Mouse (Mus musculus) neural tube, embryonic 10.5 days (tissue): ENCODE data around the gene Rnaseh2b.

Experiments used
- DNase-seq: peaks from one replicate; pipeline ENCODE4 v3.0.0-alpha.2; 2017; ENCODE audit warnings: low spot score; ENCODE audit errors: extremely low spot score

Gene Rnaseh2b

DNA sequence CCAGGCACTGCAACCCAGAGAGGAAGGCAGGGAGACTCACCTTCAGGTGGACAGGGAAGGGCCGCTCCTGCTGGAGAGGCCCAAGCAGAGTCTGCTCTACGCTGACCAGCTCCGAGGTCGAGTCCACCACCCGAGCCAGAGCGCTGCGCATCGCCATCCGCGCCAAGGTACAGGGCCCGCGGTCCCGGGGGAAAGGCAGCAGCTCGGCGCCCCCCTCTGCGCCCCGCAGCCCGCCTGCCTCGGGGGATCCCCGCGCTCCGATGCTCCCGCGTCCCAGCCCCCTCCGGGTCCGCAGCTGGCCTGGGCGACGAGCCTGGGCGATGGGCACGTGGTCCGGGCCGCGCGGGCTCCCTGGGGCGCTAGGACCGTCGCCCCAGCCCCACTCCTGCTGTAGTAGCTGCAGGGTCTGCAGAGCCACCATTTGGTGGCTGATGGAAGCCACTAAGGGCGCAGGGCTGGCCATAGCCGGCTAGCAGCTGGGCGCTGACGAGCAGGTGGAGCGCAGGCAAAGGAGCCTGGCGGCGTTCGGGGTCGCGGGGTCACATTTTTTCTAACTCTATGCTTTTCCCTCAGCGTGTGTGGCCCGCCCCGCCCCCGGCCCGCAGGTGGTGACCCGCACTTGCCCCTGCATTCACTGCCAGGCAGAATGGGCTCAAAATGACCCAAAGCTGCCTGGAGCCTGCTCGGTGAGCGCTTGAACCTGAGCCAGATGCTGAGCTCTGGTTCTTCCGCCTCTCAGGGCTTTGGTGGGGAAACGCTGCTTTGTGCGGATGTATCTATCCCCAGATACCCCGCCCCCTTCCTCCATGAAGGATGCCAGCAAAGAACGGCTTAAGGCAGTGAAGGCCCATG is at the start of gene Rnaseh2b, which contains the start of gene Dleu7:
Gene Rnaseh2b, plus strand, starts transcription at position 102 of the 852 bp plus-strand sequence.
Gene Dleu7, minus strand, starts transcription at position 560 of the 852 bp plus-strand sequence.
- peak; percentile 84 for DNase-seq

DNA sequence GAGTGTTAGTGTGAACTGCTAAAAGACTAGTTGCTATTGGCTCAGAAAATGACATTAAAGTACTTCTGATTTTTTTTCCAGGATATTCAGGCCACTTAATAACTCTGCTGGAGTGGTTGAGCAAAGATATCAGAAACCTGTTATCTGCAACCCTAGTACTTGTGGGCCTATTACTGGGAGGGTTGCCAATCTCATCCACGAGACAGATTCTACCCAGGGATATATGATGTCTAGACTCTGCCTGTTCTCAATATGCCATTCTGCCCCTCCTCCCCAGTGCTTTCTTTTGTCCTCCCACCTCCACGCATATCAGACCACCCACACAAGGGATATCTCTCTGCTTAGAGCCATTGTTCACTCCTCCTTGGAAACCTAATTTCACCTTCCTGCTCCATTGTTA is 48.9 kb upstream of the Rnaseh2b start:
- DNase-seq = no peak

DNA sequence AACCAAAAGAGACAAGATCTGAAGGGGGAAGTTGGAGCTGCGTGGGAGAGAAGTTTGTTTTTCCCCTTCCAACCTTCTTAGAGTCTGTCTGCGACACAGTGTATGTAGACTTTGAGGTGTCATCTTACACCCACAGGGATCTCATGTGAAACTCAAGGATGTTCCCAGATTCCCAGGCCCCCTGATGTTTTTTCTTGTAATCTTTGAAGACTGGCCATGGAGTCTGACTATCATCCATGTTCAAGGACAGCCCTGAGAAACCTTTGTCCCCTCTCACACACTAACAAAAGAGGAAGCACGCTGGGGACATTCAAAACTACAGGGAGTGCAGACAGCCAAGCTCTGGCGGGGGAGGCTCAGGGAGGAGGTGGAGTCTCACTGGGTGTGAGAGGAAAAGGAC is 46.8 kb upstream of the Rnaseh2b start:
- DNase-seq = no peak

DNA sequence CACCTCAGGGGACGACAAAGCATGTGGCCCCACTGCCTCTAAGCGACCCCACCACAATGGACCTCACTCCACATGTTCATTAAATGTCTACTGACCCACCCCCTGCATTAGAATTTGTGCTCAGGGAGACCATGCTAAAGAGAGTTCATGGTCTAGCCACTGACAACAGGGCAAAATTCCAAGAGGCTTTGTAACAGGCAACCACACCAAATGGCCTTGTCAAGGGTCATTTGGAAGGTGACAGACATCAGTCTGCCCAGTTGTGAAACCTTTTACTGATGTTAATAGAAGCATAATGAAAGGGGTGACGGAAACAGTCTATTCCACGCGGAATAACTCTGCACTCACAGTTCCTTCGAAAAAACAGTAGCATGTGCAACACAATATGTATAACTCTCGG is 44.0 kb upstream of the Rnaseh2b start:
- DNase-seq = no peak

DNA sequence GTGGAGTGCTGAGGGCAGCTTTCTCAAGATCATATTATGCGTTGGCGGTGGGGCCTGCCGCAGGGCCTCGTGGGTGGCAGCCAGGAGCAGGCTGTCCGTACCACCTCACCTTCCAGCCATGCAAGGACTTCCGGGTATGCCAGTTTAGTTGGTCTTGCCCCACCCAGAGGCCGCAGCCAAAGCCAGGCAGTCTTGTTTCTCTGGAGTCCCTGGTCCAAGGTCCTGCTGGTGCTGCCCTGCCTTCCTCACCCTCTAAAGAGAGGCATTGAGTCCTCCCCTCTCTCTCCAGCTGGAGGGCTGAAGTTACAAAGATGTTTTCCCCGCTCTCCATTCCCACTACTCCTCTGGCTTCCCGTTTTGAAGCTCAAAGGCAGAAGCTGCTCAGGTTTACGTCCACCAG is 43.6 kb upstream of the Rnaseh2b start:
- no peak for DNase-seq

DNA sequence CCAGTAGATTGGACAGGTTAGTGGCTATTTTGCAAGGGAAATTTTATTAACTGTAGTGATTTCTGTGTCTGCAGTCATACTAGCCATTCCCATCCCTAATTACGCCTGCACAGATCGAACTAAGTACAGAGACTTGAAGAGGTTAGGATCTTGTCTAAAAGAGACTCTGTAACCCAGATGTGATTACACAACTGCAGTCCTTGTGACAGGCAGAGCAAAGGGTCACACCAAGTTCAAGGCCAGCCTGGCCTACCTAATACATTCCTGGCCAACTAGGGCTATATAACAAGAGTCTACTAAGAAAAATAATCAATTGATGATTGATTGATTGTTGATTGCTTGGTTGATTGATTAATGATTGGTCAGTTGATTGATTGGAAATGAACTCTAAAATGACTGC is 43.1 kb upstream of the Rnaseh2b start:
- no peak for DNase-seq

DNA sequence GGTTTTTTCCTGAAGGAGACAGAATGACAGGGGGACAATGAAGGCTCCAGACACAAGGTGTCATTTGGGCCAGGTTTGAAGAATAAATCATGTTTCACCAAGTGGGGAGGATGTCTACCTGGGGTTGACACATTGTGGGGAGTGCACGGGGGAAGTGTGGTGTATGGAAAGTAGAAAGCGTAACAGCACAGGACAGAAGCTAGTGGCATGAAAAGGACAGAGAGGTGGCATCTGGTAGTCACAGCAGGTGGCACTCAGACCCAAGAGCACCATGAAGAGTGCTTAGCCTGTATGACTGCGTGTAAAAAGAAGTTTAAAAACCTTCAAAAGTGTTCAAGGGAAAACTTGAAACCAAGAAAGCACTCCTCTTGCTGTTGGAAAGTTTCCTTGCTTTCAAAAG is 42.3 kb upstream of the Rnaseh2b start:
- no peak for DNase-seq

DNA sequence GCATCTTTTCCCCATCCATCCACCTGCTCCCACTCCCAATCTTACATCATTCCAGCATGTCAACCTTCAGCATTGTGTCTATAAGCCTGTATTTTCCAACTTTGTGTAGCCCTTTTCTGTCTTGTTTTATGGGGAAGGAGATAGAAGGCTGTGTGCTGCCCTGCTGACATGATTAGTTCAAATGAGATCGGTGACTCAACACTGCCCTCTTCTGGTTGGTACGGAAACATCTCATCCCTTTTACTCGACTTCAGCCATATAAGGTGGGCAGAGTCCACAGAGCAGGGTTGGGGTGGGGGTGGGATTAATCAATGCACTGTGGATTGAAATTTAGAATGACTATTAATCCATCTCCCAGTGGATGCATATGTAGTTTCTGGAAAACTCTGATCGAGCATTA is 40.4 kb upstream of the Rnaseh2b start:
- DNase-seq = peak; percentile 62

DNA sequence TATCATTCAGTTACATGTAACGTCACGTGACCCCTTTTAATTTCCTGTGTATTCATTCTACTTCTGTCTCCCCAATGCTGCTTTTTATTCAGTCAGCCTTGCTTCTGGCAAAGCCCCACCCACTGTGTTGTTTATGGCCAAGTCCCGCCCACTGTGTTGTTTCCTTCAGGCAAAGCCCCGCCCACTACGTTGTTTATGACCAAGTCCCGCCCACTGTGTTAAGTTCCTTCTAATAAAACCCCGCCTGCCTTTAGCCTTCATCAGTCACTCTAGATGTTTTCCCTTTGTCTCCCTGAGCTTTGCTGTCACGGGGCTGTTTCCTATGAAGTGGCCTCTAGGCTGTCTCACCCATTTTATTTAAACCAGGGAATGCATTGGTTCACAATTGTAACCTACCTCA is 38.0 kb upstream of the Rnaseh2b start:
- no peak for DNase-seq

DNA sequence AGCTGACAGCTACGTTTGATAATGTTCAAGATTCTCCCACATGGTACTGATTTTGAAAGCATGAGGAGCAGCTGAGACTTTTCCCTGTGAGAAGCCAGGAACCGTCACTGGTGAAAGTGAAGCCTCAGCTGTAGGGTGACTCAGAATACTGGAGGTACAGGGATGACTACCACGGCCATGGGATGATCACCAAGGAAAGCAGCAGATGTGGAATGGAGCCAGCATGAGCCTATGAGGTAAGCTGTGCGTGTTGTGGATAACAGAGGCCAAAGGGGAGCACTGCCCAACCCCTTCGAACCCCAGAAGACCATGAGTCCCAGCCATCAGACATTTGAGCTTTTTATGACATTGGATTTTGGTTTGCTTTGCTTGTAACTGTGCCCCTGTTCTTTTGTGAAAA is 36.3 kb upstream of the Rnaseh2b start:
- no peak for DNase-seq

DNA sequence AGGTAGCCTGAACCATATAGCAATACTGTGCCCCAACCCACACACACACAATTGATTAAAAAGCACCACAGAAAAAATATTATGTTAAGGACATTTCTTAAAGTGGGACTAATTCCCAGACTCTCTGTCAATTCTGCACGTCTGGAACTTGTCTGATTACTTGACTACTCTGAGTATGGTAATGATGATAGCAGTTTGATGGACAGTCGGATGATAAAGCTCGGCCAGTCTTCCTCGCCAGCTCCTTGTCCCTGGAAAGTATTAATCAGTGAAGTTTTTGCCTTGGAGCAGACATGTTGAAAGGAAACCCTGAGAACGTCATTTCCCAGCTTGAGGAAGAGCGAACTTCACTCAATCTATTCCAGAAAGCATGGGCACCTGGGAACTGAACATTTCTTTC is 34.3 kb upstream of the Rnaseh2b start:
- DNase-seq = no peak

DNA sequence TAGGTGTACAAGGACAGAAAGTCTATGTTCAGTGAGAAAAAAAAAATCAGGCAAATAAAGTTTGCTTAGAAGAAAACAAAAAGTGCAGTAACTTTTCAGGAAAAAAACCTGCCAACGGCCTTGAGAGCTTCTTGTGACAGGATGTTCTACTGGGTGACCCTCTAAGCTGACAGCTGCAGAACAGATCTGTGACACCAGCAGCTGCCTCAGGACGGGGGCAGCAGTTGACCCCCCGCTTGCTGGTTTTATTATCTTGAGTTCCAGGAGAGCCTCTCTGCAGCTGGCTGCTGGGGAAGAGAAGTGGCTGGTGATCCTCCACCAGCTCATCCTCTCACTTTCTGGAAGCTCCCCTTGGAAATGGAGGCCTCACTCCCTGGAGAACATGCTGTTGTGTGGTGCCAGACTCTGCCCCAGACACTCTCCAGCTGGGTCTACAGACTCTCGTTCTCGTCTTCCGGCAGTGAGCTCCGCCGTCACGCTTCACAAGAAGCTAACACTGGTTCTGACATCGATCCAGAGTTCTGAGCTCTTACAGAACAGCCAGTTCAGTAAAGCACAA is 33.3 kb upstream of the Rnaseh2b start:
- DNase-seq = no peak

DNA sequence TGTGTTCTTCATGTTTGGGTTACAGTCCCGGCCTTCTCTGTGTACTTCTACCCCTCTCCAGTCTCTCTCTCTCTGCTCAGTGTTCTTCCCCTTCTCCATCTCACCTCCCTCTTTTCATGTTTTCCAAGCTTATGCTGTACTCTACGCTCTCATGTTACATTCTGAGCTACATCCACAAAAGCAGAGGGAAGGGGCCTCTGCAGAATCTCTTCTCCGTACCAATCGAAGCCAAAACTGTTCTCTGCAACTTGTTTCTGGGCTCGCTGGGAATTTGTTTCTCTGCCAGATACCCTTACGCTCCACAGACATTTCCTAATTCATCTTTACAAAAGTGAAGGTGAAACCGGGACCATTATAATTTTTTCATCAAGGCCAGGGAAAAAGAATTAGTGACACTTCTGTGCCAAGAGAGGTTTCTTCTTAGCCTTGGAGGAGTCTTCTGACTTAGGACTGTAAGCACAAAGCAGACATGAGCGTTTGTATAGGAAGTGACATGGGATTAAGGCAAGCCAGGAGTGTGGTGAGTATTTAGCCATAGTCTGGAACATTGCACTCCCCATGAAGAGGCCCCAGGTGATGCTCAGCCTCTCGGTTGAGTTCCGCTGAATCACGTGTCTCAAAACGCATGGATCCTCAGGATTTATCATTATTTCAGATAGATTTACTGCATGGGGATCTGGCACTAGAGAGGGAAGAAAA is 21.5 kb upstream of the Rnaseh2b start:
- DNase-seq = no peak

DNA sequence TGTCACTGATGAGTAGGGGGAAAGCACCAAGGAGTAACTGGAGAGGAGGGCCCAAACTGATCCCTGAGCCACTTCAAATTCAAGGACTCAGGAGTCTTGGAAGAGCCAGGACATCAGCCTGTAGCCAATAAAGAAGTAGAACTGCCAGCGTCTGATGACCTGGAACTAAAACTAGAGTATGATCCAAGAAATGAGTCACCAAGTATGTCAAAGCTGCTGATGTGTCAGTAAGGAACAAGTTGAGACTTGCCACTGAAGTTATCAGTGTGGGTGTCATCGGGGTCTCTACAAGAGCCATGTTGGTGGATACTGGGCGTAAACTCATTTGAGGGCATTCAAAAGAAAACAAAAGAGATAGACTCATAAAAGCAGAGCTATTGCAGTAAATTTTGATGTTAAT is 18.8 kb upstream of the Rnaseh2b start:
- no peak for DNase-seq

DNA sequence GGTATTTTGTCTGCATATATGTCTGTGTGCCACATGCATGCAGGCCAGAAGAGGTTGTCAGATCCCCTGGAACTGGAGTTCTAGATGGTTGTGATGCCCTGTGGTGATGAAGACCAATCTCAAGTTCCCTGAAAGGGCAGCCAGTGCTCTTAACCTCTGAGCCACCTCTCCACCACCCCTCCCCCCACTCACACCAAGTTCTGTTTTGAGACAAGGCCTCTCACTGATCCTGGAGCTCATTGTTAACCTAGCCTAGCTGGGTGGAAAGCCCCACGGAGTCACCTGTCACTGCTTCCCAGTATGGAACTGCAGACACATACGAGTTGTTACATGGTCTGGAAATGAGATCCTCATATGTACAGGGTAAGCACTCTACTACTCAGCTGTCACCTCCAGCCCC is 9.4 kb upstream of the Rnaseh2b start:
- DNase-seq = no peak

DNA sequence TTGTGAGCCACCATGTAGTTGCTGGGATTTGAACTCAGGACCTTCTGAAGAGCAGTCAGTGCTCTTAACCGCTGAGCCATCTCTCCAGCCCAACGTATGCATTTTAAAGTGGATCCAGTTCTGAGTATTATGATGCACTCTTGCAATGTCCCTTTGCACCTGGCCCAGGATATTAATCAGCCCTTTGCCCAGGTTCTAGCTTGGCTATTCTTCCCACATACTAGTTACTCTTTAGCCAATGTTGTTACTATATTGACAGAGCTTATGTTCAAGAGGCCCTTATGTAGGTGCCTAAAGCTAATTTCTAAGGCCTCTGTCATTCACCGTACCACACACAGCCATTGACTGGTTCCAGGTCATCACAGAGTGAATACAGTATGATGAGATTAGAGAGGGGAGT is 3.7 kb upstream of the Rnaseh2b start:
- DNase-seq = no peak

DNA sequence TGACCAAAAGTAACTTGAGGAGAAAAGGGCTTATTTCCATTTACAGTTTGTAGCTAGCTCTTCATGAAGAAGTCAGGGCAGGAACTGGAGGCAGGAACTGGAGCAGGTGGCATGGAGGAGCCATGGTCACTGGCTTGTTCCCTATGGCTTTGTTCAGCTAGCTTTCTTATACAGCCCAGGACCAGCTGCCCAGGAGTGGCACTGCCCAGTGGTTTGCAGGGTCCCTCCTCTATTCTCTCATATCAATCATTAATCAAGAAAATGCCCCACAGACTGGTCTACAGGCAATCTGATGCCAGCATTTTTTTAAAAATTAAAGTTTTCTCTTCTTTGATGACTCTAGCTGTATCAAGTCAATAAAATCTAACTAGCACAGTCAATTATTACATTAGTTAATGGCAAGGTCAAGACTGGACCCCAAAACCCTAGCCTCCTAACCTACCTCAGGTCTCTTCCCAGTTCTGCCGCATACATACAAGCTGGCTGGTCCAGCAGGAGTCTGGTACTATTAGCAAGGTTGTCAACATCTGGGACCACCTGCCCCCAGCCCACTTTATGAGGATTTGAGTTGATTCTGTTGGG is 892 bp upstream of the Rnaseh2b start:
- no peak for DNase-seq

DNA sequence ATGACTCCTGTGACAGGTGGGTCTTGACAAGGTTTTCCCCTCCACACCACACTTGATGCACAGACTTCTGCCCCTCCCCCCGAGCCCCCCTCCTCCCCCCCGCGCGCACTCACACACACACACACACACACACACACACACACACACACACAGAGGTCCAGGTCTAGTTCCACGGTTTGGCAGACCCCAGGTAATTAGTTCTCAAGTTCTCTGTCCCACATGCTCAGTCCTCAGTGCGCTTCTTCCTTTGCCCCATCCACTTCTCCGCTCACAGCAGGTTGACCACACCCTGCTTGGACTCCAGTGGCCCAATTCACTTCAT is 262 bp upstream of the Rnaseh2b start:
- DNase-seq = no peak

DNA sequence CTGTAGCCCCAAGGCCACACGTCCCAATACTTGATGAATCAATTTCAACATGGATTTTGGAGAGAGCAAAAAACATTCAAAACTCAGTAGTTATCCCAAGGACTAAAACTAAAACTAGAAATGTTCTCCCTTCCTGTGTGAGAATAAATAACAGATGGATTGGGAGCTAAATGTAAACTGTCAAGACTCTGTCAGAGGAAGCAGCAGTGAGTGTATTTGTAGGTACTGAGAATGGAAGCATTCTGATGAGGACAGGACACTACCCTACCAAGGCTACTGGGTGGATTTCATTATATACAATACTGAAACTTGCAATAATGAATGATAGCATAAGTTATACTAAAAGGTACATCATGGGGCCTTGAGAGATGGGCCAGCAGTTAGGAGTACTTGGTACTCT is 6.4 kb downstream of the Rnaseh2b start:
- no peak for DNase-seq

DNA sequence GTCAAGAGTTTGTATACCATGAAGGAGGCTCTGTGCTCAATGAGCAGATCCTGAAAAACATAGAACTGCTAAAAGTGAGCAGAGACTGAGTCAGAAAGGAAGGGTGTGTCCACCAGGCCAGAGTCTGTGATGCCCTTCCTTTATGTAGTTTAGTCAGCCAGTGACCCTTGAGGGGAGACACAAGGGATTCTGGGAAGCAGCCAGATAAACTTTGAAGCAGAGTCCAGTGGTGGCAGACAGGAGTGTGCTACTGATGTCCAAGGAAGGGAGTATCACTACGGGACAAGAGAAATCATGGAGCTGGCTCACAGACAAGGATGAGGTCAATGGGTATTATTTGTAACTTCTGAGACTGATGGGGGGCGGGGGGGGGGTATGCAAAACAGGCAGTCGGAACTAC is 7.6 kb downstream of the Rnaseh2b start:
- DNase-seq = no peak

DNA sequence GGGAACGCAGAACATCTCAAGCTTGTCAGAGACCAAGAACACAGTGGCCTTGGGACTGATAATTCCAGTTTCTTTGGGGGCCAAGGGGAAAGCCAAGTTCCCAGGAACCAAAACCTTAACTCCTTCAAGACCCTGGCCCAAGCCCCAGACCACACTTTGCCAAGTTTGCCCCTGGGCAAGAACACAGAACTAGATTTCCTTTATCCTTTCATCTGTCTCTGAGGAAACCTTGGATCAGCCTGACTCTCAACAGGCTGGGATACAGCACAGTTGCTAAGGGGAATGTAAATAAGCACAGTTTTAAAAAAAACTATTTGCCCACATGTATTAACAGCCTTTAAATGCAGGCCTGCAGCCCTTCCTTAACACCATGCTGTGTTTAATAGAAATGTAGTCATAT is 15.2 kb downstream of the Rnaseh2b start:
- DNase-seq = no peak

DNA sequence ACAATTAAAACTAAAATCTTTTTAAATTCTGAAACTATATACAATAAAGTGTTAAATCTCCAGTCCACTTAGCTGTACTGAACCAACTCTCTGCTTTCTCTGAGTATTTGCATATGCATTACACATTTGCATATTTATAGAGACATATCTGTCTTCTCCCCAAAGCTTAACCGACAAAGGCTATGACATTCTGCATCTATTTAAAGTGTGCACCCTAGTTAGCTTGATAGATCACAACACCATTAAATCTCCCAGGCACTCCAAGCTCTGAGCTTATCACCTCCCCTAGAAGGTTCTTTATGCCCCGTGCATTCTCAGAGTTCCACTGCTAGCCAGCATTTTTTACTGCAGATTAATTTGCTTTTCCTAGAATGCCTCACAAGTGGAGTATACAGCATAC is 16.6 kb downstream of the Rnaseh2b start:
- DNase-seq = no peak
